Mouse (Mus musculus): ENCODE measurements at regions not wholly inside any gene's neighbourhood (a gene's known extent, or its start where the extent isn't known, plus 50 kb on each side); places are given as distances from the start of the nearest gene placed in this dataset.

DNA sequence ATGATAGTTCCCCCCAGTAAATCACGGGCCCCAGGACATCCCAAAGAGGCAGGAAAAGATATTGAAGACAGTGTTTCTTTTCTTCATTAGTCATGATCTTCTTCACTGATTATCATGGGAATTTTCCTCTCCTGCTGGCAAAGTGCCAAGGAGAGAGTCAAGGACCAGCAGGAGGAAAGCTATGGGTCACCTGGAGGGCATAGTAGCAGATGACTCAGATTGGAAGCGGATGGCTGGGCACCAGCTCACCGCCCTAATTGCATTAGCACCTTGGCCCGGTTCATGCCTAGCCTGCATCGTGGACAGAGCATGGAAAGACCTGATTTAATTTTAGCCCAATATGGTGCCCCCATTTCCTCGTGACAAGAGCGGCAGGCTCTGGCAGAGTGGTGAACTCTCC lies 132.2 kb downstream of the Ttc8 start:
- TF ChIP-seq CTCF (IDR thresholded peaks at IDR 0.05), result no peak
- WGBS, result 91% methylated on average over 7 of the region's 7 CpGs
- Histone ChIP-seq H3K27ac (ENCODE audit: low read depth, low read length) (no peak overlapping the region), H3K9me3 (ENCODE audit: low read length) (no peaks in the 10 kb centered on the region), H3K4me3 (ENCODE audit: low read depth, low read length) (no peak overlapping the region), H3K36me3 (ENCODE audit: insufficient read depth, low read length) (no peaks in the 10 kb centered on the region), H3K27me3 (ENCODE audit: insufficient read depth, low read length) (no peaks in the 10 kb centered on the region), H3K4me1 (ENCODE audit: insufficient read depth, low read length) (no peaks in the 10 kb centered on the region), H3K4me2 (ENCODE audit: low read depth, low read length, poor library complexity, severe bottlenecking) (no peak overlapping the region), H3K9ac (replicated peaks; ENCODE audit: low read length, poor library complexity, severe bottlenecking) (no peak overlapping the region)
- ATAC-seq (ENCODE audit: low FRiP score) (no peak), DNase-seq (ENCODE audit: low spot score) (peak; percentile 60)

DNA sequence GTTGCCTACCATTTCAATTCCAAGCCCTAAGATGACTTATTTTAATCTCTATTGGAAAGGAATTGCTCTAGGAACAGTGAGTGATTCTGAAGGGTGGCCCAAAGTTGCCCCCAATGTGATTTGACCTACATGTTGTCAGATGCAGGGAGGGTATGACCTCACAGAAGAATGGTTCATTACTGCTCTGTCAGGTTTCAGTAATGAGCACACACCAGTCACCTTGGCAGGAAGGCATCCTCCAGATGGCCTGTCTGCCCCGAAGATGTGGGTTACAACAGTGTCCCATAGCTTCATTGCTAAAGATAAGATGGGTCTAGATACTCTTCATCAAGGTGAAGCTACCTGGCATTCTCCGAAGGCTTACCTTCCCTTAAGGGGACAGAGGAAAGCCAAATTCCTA lies 137.1 kb downstream of the Ttc8 start:
- ATAC-seq (ENCODE audit: low FRiP score), result no peak
- TF ChIP-seq CTCF (IDR thresholded peaks at IDR 0.05), result no peak
- Histone ChIP-seq H3K27ac (ENCODE audit: low read depth, low read length) (no peak overlapping the region), H3K27me3 (ENCODE audit: insufficient read depth, low read length) (no peaks in the 10 kb centered on the region), H3K9ac (replicated peaks; ENCODE audit: low read length, poor library complexity, severe bottlenecking) (no peak overlapping the region), H3K4me1 (ENCODE audit: insufficient read depth, low read length) (no peaks in the 10 kb centered on the region), H3K4me3 (ENCODE audit: low read depth, low read length) (no peak overlapping the region), H3K9me3 (ENCODE audit: low read length) (no peaks in the 10 kb centered on the region), H3K4me2 (ENCODE audit: low read depth, low read length, poor library complexity, severe bottlenecking) (no peak overlapping the region), H3K36me3 (ENCODE audit: insufficient read depth, low read length) (no peaks in the 10 kb centered on the region)
- 89% methylated on average over 2 of the region's 2 CpGs for WGBS
- no peak for DNase-seq (ENCODE audit: low spot score)

DNA sequence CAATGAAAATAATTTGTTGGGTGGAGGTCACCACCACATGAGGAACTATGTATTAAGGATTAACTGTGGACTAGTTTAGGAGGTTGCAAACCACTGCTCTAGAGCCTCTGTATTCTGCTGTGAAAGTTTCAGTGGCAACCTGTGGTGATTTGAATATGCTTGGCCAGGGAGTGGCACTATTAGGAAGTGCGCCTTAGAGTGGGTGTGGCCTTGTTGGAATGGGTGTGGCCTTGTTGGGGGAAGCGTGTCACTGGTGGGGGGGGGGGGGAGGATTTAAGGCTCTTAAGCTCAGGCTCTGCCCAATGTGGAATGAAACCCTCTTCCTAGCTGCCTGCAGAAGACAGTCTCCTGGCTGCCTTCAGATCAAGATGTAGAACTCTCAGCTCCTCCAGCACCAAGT lies 138.5 kb downstream of the Ttc8 start:
- Histone ChIP-seq H3K9me3 (ENCODE audit: low read length) (no peaks in the 10 kb centered on the region), H3K36me3 (ENCODE audit: insufficient read depth, low read length) (no peaks in the 10 kb centered on the region), H3K9ac (replicated peaks; ENCODE audit: low read length, poor library complexity, severe bottlenecking) (no peak overlapping the region), H3K27me3 (ENCODE audit: insufficient read depth, low read length) (no peaks in the 10 kb centered on the region), H3K4me2 (ENCODE audit: low read depth, low read length, poor library complexity, severe bottlenecking) (no peak overlapping the region), H3K27ac (ENCODE audit: low read depth, low read length) (no peak overlapping the region), H3K4me1 (ENCODE audit: insufficient read depth, low read length) (no peaks in the 10 kb centered on the region), H3K4me3 (ENCODE audit: low read depth, low read length) (no peak overlapping the region)
- no peak for TF ChIP-seq CTCF (IDR thresholded peaks at IDR 0.05)
- 85% methylated on average over 2 of the region's 2 CpGs for WGBS
- ATAC-seq (ENCODE audit: low FRiP score) (no peak), DNase-seq (ENCODE audit: low spot score) (no peak)

DNA sequence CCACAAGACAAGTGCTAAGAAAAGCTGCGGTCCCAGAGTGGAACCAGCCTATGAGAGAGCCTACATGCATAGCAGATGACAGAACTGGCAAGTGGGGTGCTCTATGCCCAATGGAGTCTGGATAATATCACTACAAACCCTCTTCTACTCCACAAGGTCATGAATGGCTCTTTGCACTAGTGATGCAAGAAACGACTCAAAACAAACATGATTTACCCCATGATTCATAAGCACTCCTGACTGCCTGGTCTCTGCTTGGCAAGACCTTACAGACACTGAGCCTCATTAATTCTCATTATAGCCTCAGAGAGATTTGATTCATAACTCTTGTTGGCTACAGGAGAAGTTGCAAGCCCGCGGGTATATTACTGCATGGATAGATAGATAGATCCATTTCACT lies 139.1 kb downstream of the Ttc8 start:
- no peak for DNase-seq (ENCODE audit: low spot score)
- Histone ChIP-seq H3K36me3 (ENCODE audit: insufficient read depth, low read length) (no peaks in the 10 kb centered on the region), H3K9me3 (ENCODE audit: low read length) (no peaks in the 10 kb centered on the region), H3K27me3 (ENCODE audit: insufficient read depth, low read length) (no peaks in the 10 kb centered on the region), H3K27ac (ENCODE audit: low read depth, low read length) (no peak overlapping the region), H3K4me2 (ENCODE audit: low read depth, low read length, poor library complexity, severe bottlenecking) (no peak overlapping the region), H3K9ac (replicated peaks; ENCODE audit: low read length, poor library complexity, severe bottlenecking) (no peak overlapping the region), H3K4me1 (ENCODE audit: insufficient read depth, low read length) (no peaks in the 10 kb centered on the region), H3K4me3 (ENCODE audit: low read depth, low read length) (no peak overlapping the region)
- no peak for TF ChIP-seq CTCF (IDR thresholded peaks at IDR 0.05)
- WGBS, result 95% methylated on average over 4 of the region's 4 CpGs
- no peak for ATAC-seq (ENCODE audit: low FRiP score)

DNA sequence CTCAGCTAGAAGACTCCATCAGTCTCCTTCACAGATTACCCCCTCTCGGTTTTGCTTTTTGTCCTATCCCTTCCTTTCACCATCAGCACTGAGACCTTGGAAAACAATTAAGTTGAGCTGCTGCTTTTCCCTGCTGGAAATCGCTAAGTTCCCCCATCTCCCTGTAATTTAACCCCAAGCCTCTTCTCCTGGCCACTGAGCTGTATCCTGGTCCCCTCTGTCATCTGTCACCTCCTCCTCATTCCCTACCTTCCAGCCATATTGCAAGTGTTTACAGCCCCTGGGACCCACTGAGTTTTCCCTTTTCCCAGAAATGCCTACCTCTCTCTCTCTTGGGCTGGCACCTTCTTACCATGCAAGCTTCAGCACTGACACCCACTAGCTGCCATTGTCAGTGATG lies 140.3 kb downstream of the Ttc8 start:
- Histone ChIP-seq H3K9me3 (ENCODE audit: low read length) (no peaks in the 10 kb centered on the region), H3K27ac (ENCODE audit: low read depth, low read length) (no peak overlapping the region), H3K4me1 (ENCODE audit: insufficient read depth, low read length) (no peaks in the 10 kb centered on the region), H3K9ac (replicated peaks; ENCODE audit: low read length, poor library complexity, severe bottlenecking) (no peak overlapping the region), H3K4me2 (ENCODE audit: low read depth, low read length, poor library complexity, severe bottlenecking) (no peak overlapping the region), H3K4me3 (ENCODE audit: low read depth, low read length) (no peak overlapping the region), H3K36me3 (ENCODE audit: insufficient read depth, low read length) (no peaks in the 10 kb centered on the region), H3K27me3 (ENCODE audit: insufficient read depth, low read length) (no peaks in the 10 kb centered on the region)
- TF ChIP-seq CTCF (IDR thresholded peaks at IDR 0.05), result no peak
- no peak for ATAC-seq (ENCODE audit: low FRiP score)
- DNase-seq (ENCODE audit: low spot score), result no peak
- WGBS, result 43% methylated on average over 2 of the region's 2 CpGs

DNA sequence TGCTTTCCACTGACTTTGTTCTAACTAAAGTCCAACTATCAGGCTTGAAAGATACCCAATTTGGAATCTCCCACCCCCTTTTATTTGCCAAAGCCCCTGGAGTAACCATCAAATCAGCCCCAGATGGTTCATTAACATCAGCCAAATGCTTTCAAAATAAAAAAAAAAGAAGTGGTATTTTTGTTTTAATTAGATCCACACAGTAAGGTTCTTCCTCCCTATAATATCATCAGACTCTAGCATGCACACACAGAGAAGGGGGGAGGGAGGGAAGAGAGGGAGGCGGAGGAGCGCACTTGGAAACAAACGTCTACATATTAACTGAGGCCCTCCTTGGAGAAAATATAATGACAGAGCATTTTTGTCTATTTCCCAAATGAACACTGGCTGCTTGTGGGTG lies 143.1 kb downstream of the Ttc8 start:
- Histone ChIP-seq H3K4me2 (ENCODE audit: low read depth, low read length, poor library complexity, severe bottlenecking) (no peak overlapping the region), H3K4me1 (ENCODE audit: insufficient read depth, low read length) (peaks cover 5% of the 10 kb centered on the region; the same call in 1 of the 2 replicates), H3K4me3 (ENCODE audit: low read depth, low read length) (no peak overlapping the region), H3K9me3 (ENCODE audit: low read length) (no peaks in the 10 kb centered on the region), H3K36me3 (ENCODE audit: insufficient read depth, low read length) (no peaks in the 10 kb centered on the region), H3K27ac (ENCODE audit: low read depth, low read length) (no peak overlapping the region), H3K27me3 (ENCODE audit: insufficient read depth, low read length) (no peaks in the 10 kb centered on the region), H3K9ac (replicated peaks; ENCODE audit: low read length, poor library complexity, severe bottlenecking) (no peak overlapping the region)
- no peak for TF ChIP-seq CTCF (IDR thresholded peaks at IDR 0.05)
- no peak for ATAC-seq (ENCODE audit: low FRiP score)
- 66% methylated on average over 3 of the region's 3 CpGs for WGBS
- DNase-seq (ENCODE audit: low spot score), result no peak

DNA sequence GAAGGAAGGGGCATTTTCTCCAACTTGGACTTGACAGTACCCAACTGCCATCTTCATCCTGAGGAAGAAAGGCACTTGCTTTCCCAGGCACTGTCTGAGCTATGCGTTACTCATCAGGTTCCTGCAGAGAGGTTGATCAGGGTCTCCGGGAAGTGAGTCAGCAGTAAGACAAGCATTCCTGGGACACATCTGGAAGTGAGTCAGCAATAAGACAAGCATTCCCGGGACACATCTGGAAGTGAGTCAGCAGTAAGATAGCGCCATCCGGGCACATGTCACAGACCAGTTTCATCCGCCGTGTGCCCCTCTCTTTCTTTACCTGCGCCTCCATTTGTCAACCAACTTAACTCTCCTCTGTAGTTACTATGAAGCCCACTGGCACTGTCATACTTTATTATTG lies 143.5 kb downstream of the Ttc8 start:
- no peaks in the 10 kb centered on the region for H3K9me3 ChIP-seq (ENCODE audit: low read length)
- no peak overlapping the region for H3K4me2 ChIP-seq (ENCODE audit: low read depth, low read length, poor library complexity, severe bottlenecking)
- H3K27me3 ChIP-seq (ENCODE audit: insufficient read depth, low read length), result no peaks in the 10 kb centered on the region
- H3K4me3 ChIP-seq (ENCODE audit: low read depth, low read length), result no peak overlapping the region
- no peak overlapping the region for H3K9ac ChIP-seq (replicated peaks; ENCODE audit: low read length, poor library complexity, severe bottlenecking)
- no peaks in the 10 kb centered on the region for H3K36me3 ChIP-seq (ENCODE audit: insufficient read depth, low read length)
- no peak overlapping the region for H3K27ac ChIP-seq (ENCODE audit: low read depth, low read length)
- ATAC-seq (ENCODE audit: low FRiP score), result no peak
- peaks cover 5% of the 10 kb centered on the region; the same call in 1 of the 2 replicates for H3K4me1 ChIP-seq (ENCODE audit: insufficient read depth, low read length)
- no peak for DNase-seq (ENCODE audit: low spot score)
- 87% methylated on average over 8 of the region's 8 CpGs for WGBS
- TF ChIP-seq CTCF (IDR thresholded peaks at IDR 0.05), result no peak
